21 mouse cellular contexts compared by ENCODE assay signal in the genomic region with DNA sequence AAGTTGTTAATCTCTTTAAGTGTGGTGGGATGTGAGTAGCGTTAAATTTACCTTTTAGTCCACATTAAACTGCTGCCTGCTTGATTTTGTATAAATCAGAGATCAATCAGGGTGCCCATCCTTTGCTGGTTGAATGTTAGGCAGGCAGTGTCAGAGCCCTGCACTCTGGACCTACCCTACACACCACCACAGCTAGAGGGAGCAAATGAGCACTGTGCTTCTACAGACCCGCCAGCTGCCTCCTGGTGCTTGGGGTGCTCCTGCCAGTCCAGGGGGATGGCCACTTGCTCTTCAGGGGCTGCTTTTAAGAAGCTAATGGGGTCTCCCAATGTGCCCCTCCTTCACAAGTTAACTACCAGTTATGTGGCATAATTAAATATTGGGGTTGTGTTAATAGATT.
DNase-seq lines count a peak whose midpoint lies in the region; ATAC-seq and TF ChIP-seq lines count a peak whose summit lies in the region.
"Had no signal": no experiment of that assay in that cellular context is flagged by ENCODE, and none has a peak within 500 bp of the region (broad histone marks: within the 10 kb centered on the region; RNA-seq: fewer than 3 reads in every experiment).

No protein-coding gene starts in this region.

- H3K4me3 ChIP-seq in left cerebral cortex, adult 2 months: no peak overlapping the region
- no peak overlapping the region for H3K4me3 ChIP-seq in testis, adult 2 months (ENCODE audit: control insufficient read depth, low read depth, low read length)
- H3K4me3 ChIP-seq: heart, embryonic 10.5 days; limb, embryonic 12.5 days; stomach, embryonic 15.5 days had no signal

- TF ChIP-seq POLR2A in testis, adult 2 months (IDR thresholded peaks at IDR 0.05; ENCODE audit: control insufficient read depth, low read depth, low read length): no peak

- H3K27me3 ChIP-seq in testis, adult 2 months (ENCODE audit: control insufficient read depth, insufficient read depth, low read length): no peaks in the 10 kb centered on the region
- H3K27me3 ChIP-seq: limb, embryonic 12.5 days; stomach, embryonic 15.5 days had no signal

- H3K4me1 ChIP-seq in testis, adult 2 months (ENCODE audit: control insufficient read depth, insufficient read depth, low read length): no peaks in the 10 kb centered on the region
- H3K4me1 ChIP-seq: heart, embryonic 10.5 days; stomach, embryonic 15.5 days had no signal

- peak; percentile 30 for DNase-seq in heart, adult 11 months
- no peak for DNase-seq in heart, postnatal 10 days
- DNase-seq in left cerebral cortex, adult 2 months (ENCODE audit: extremely low spot score in 1 of 2, low spot score in 2 of 2): no peak
- no peak for DNase-seq in left cerebral cortex, postnatal 14 days (ENCODE audit: low spot score in 2 of 2)
- DNase-seq in testis, postnatal 10 days (ENCODE audit: low spot score): no peak
- DNase-seq: cerebellum, postnatal 36 days; forebrain, postnatal 0 days; gastrocnemius, postnatal 14 days; kidney, postnatal 4 days; layer of hippocampus, postnatal 36 days; midbrain, embryonic 14.5 days; right cerebral cortex, adult 18-20 months; thymus, postnatal 36 days had no signal

- TF ChIP-seq CTCF in left cerebral cortex, adult 2 months (IDR thresholded peaks at IDR 0.05): peak; percentile 42
- 0 out of 2 replicates have a peak, but pooled peaks have one; percentile 10 for TF ChIP-seq CTCF in testis, adult 2 months (IDR thresholded peaks at IDR 0.05; ENCODE audit: control insufficient read depth, insufficient read depth, insufficient replicate concordance, low read depth, low read length)

- 0 out of 2 replicates have a peak, but pooled peaks have one; percentile 39 for ATAC-seq in megakaryocyte progenitor cell, adult 5-6 weeks (replicated peaks; ENCODE audit: poor library complexity)
- ATAC-seq in cerebellum, adult (ENCODE audit: insufficient number of reproducible peaks, low FRiP score, low TSS enrichment): no peak
- ATAC-seq: forebrain, postnatal 0 days; hindbrain, postnatal 0 days had no signal

- no peak overlapping the region for H3K27ac ChIP-seq in left cerebral cortex, adult 2 months
- H3K27ac ChIP-seq in testis, adult 2 months (ENCODE audit: control insufficient read depth, insufficient read depth, low read depth, low read length): no peak overlapping the region
- H3K27ac ChIP-seq: heart, embryonic 10.5 days; hindbrain, postnatal 0 days; limb, embryonic 12.5 days; stomach, embryonic 15.5 days had no signal

- intact Hi-C loops in heart, postnatal 10 days (cut with DNase I): no loop called here
- intact Hi-C loops in left cerebral cortex, adult 2 months (cut with DNase I): no loop called here
- intact Hi-C loops in left cerebral cortex, postnatal 14 days (cut with DNase I): no loop called here

- H3K36me3 ChIP-seq in testis, adult 2 months (ENCODE audit: control insufficient read depth, insufficient read depth, low read length): no peaks in the 10 kb centered on the region
- H3K36me3 ChIP-seq: G1E; heart, embryonic 10.5 days; limb, embryonic 12.5 days; stomach, embryonic 15.5 days had no signal
